Mouse (Mus musculus) bone marrow, adult 2 months (tissue): ENCODE results near the gene Gsk3b.

Experiments used
- CTCF ChIP-seq: fragments of 200-500 bp; IDR thresholded peaks from 2 replicates; pipeline ENCODE4 v1.5.1; 2011; ENCODE audit warnings: low read length, control low read depth; ENCODE audit not compliant: control insufficient read depth, insufficient read depth
- POLR2A ChIP-seq: fragments of 200-500 bp; IDR thresholded peaks from 2 replicates; pipeline ENCODE4 v1.6.1; 2011; ENCODE audit warnings: low read depth, mild to moderate bottlenecking, control low read depth, low read length, borderline replicate concordance; ENCODE audit not compliant: control insufficient read depth

GRCm38 (mm10) chr16:38274737-38275136 lies 185.9 kb downstream of the Gsk3b start:
- no peak for TF ChIP-seq CTCF
- no peak for TF ChIP-seq POLR2A
